Mouse (Mus musculus) liver, embryonic 12.5 days (tissue): Measurements from ENCODE around the gene Rho. TPM values are rescaled to one million over a fixed set of nuclear protein-coding genes. Genes with fewer than 3 reads are reported as not detected.
A peak's percentile ranks its signal among the peaks of the same experiment; 100 is the strongest.

Experiments used
- ATAC-seq: fragments of 200-750 bp; cut with Nextera tagmentation; 2 replicates; pipeline ENCODE4 v1.8.0; 2017; ENCODE audit warnings: moderate number of reproducible peaks, mild to moderate bottlenecking, moderate library complexity
- H3K27ac ChIP-seq: fragments of 300-500 bp; sonication (generic); 2 replicates; pipeline ENCODE4 v1.5.1; 2016; ENCODE audit warnings: mild to moderate bottlenecking
- H3K27me3 ChIP-seq: fragments of 300-500 bp; sonication (generic); replicated peaks from 2 replicates; pipeline ENCODE4 v1.6.1; 2016; ENCODE audit warnings: mild to moderate bottlenecking, moderate library complexity
- H3K36me3 ChIP-seq: fragments of 300-500 bp; sonication (generic); 2 replicates; pipeline ENCODE4 v1.6.1; 2016; ENCODE audit warnings: mild to moderate bottlenecking, moderate library complexity
- H3K4me1 ChIP-seq: fragments of 300-500 bp; sonication (generic); 2 replicates; pipeline ENCODE4 v1.6.1; 2016
- H3K4me2 ChIP-seq: fragments of 300-500 bp; sonication (generic); 2 replicates; pipeline ENCODE4 v1.6.1; 2016; ENCODE audit warnings: mild to moderate bottlenecking, moderate library complexity
- H3K4me3 ChIP-seq: fragments of 300-500 bp; sonication (generic); 2 replicates; pipeline ENCODE4 v1.5.1; 2016; ENCODE audit warnings: mild to moderate bottlenecking, moderate library complexity
- H3K9ac ChIP-seq: fragments of 300-500 bp; sonication (generic); 2 replicates; pipeline ENCODE4 v1.6.1; 2016; ENCODE audit warnings: mild to moderate bottlenecking, moderate library complexity
- H3K9me3 ChIP-seq: fragments of 300-500 bp; sonication (generic); replicated peaks from 2 replicates; pipeline ENCODE4 v1.6.1; 2016; ENCODE audit warnings: mild to moderate bottlenecking, moderate library complexity
- WGBS: fragments of 180-500 bp; shearing (Covaris S2); methylation state at CpG from one replicate; pipeline ENCODE4 v1.1.7; 2016; ENCODE audit not compliant: insufficient replicate concordance; 5-methylcytosine and 5-hydroxymethylcytosine counted together
- polyA plus RNA-seq: library from polyadenylated mRNA; unstranded; fragments of >200 nt; fragmentation: Nextera tagmentation; extraction: Ambion mirVana; gene quantifications from 2 replicates; pipeline ENCODE4 v1.2.1, GENCODE M21; 2016

The Rho gene
- polyA plus RNA-seq, 1 experiment from 2014 or later, result not detected

- Histone ChIP-seq H3K4me1 (peaks cover 27% of the 10 kb centered on the region), H3K36me3 (no peaks in the 10 kb centered on the region), H3K9ac (no peak overlapping the region), H3K4me3 (no peak overlapping the region), H3K4me2 (no peak overlapping the region), H3K9me3 (no peaks in the 10 kb centered on the region), H3K27me3 (no peaks in the 10 kb centered on the region), H3K27ac (no peak overlapping the region)
- ATAC-seq, result no peak
- whole genome bisulfite sequencing, result 69% methylated on average over 1 of the region's 1 CpGs
Observed at GRCm38 (mm10) chr6:115940603-115941002, 9.1 kb downstream of the Rho start.

- 1% methylated on average over 9 of the region's 12 CpGs for WGBS
Observed at GRCm38 (mm10) chr6:115941128-115941527, 9.6 kb downstream of the Rho start.

GRCm38 (mm10) chr6:115943498-115944427, 12.2 kb downstream of the Rho start:
- Histone ChIP-seq H3K4me3 (no peak overlapping the region), H3K4me2 (no peak overlapping the region), H3K9ac (no peak overlapping the region), H3K27ac (no peak overlapping the region), H3K4me1 (peaks cover 37% of the 10 kb centered on the region), H3K9me3 (no peaks in the 10 kb centered on the region), H3K36me3 (no peaks in the 10 kb centered on the region), H3K27me3 (no peaks in the 10 kb centered on the region)
- peak; percentile 50; the same call in 1 of the 2 replicates for ATAC-seq
- 41% methylated on average over 9 of the region's 9 CpGs for WGBS

More at GRCm38 (mm10) chr6:115941128-115941527, 9.6 kb downstream of the Rho start:
- H3K27me3 ChIP-seq, result no peaks in the 10 kb centered on the region
- ATAC-seq, result no peak
- H3K4me1 ChIP-seq, result peaks cover 31% of the 10 kb centered on the region
- H3K9me3 ChIP-seq, result no peaks in the 10 kb centered on the region
- no peak overlapping the region for H3K4me3 ChIP-seq
- no peak overlapping the region for H3K9ac ChIP-seq
- no peaks in the 10 kb centered on the region for H3K36me3 ChIP-seq
- H3K27ac ChIP-seq, result no peak overlapping the region
- H3K4me2 ChIP-seq, result peak overlapping the region; percentile 21

GRCm38 (mm10) chr6:115944638-115945037, 13.1 kb downstream of the Rho start, which contains the start of gene H1foo:
TSS of gene H1foo (plus strand) at chr6:115944938.
- no peaks in the 10 kb centered on the region for H3K36me3 ChIP-seq
- no peak within 1 kb of the TSS for H3K4me2 ChIP-seq
- H3K9ac ChIP-seq, result no peak within 1 kb of the TSS
- no peak for ATAC-seq
- 69% methylated on average over 5 of the region's 5 CpGs for WGBS
- H3K9me3 ChIP-seq, result no peaks in the 10 kb centered on the region
- H3K4me3 ChIP-seq, result no peak within 1 kb of the TSS
- peaks cover 37% of the 10 kb centered on the region for H3K4me1 ChIP-seq
- no peaks in the 10 kb centered on the region for H3K27me3 ChIP-seq
- no peak within 1 kb of the TSS for H3K27ac ChIP-seq

- WGBS, result 32% methylated on average over 8 of the region's 8 CpGs
- H3K27me3 ChIP-seq, result no peaks in the 10 kb centered on the region
- H3K9me3 ChIP-seq, result no peaks in the 10 kb centered on the region
- no peak overlapping the region for H3K4me2 ChIP-seq
- no peak overlapping the region for H3K9ac ChIP-seq
- no peak for ATAC-seq
- no peaks in the 10 kb centered on the region for H3K36me3 ChIP-seq
- H3K4me1 ChIP-seq, result peaks cover 37% of the 10 kb centered on the region
- H3K27ac ChIP-seq, result no peak overlapping the region
- no peak overlapping the region for H3K4me3 ChIP-seq
Observed at GRCm38 (mm10) chr6:115945633-115946032, 14.1 kb downstream of the Rho start.

- Histone ChIP-seq H3K27ac (no peak overlapping the region), H3K4me3 (no peak overlapping the region), H3K9ac (no peak overlapping the region), H3K4me1 (peaks cover 30% of the 10 kb centered on the region), H3K4me2 (no peak overlapping the region), H3K27me3 (no peaks in the 10 kb centered on the region), H3K9me3 (no peaks in the 10 kb centered on the region), H3K36me3 (no peaks in the 10 kb centered on the region)
- no peak for ATAC-seq
- WGBS, result 57% methylated on average over 6 of the region's 6 CpGs
Observed at GRCm38 (mm10) chr6:115946389-115946788, 14.8 kb downstream of the Rho start.

GRCm38 (mm10) chr6:115954506-115955074, 23.0 kb downstream of the Rho start:
- Histone ChIP-seq H3K36me3 (peaks cover 4% of the 10 kb centered on the region; the same call in 1 of the 2 replicates), H3K4me1 (peaks cover 21% of the 10 kb centered on the region; the same call in 1 of the 2 replicates), H3K4me2 (no peak overlapping the region), H3K9ac (no peak overlapping the region), H3K4me3 (no peak overlapping the region), H3K27ac (no peak overlapping the region), H3K9me3 (no peaks in the 10 kb centered on the region), H3K27me3 (no peaks in the 10 kb centered on the region; the same call in 1 of the 2 replicates)
- 82% methylated on average over 9 of the region's 9 CpGs for WGBS
- ATAC-seq, result no peak

GRCm38 (mm10) chr6:115955169-115955568, 23.6 kb downstream of the Rho start:
- Histone ChIP-seq H3K36me3 (peaks cover 6% of the 10 kb centered on the region; the same call in 1 of the 2 replicates), H3K4me1 (peaks cover 21% of the 10 kb centered on the region; the same call in 1 of the 2 replicates), H3K27me3 (no peaks in the 10 kb centered on the region; the same call in 1 of the 2 replicates), H3K9ac (no peak overlapping the region), H3K27ac (no peak overlapping the region), H3K4me3 (no peak overlapping the region), H3K4me2 (no peak overlapping the region), H3K9me3 (no peaks in the 10 kb centered on the region)
- ATAC-seq, result no peak
- WGBS, result 64% methylated on average over 4 of the region's 4 CpGs

GRCm38 (mm10) chr6:115955664-115956063, 24.1 kb downstream of the Rho start:
- peaks cover 21% of the 10 kb centered on the region; the same call in 1 of the 2 replicates for H3K4me1 ChIP-seq
- no peak for ATAC-seq
- H3K27ac ChIP-seq, result no peak overlapping the region
- H3K4me2 ChIP-seq, result no peak overlapping the region
- H3K9me3 ChIP-seq, result no peaks in the 10 kb centered on the region
- no peak overlapping the region for H3K4me3 ChIP-seq
- peaks cover 9% of the 10 kb centered on the region for H3K36me3 ChIP-seq
- WGBS, result 74% methylated on average over 11 of the region's 11 CpGs
- no peak overlapping the region for H3K9ac ChIP-seq
- no peaks in the 10 kb centered on the region; the same call in 1 of the 2 replicates for H3K27me3 ChIP-seq

GRCm38 (mm10) chr6:115956418-115956921, 24.9 kb downstream of the Rho start:
- Histone ChIP-seq H3K27me3 (no peaks in the 10 kb centered on the region; the same call in 1 of the 2 replicates), H3K27ac (no peak overlapping the region), H3K4me2 (no peak overlapping the region), H3K4me1 (peaks cover 21% of the 10 kb centered on the region; the same call in 1 of the 2 replicates), H3K4me3 (no peak overlapping the region), H3K9me3 (no peaks in the 10 kb centered on the region), H3K36me3 (peaks cover 13% of the 10 kb centered on the region), H3K9ac (no peak overlapping the region)
- no peak for ATAC-seq
- whole genome bisulfite sequencing, result 81% methylated on average over 13 of the region's 13 CpGs

GRCm38 (mm10) chr6:115956922-115957601, 25.5 kb downstream of the Rho start:
- Histone ChIP-seq H3K36me3 (peaks cover 13% of the 10 kb centered on the region), H3K4me2 (no peak overlapping the region), H3K27me3 (no peaks in the 10 kb centered on the region; the same call in 1 of the 2 replicates), H3K4me3 (no peak overlapping the region), H3K9ac (no peak overlapping the region), H3K4me1 (peaks cover 21% of the 10 kb centered on the region; the same call in 1 of the 2 replicates), H3K27ac (no peak overlapping the region), H3K9me3 (no peaks in the 10 kb centered on the region)
- ATAC-seq, result no peak
- WGBS, result 66% methylated on average over 16 of the region's 16 CpGs
